Mouse (Mus musculus) Muller cell, postnatal 12 days (primary cell): Measurements from ENCODE around the gene Inpp5e.
A peak's percentile ranks its signal among the peaks of the same experiment; 100 is the strongest.
"Not testable (repeated sequence)": the region's sequence is repeated elsewhere in the genome, so short reads cannot be mapped to it uniquely, and the experiment has no call there.

Experiments used
- DNase-seq: peaks from one replicate; pipeline ENCODE4 v3.0.0-alpha.2; 2015; ENCODE audit errors: inconsistent ontology term

Gene Inpp5e

GRCm38 (mm10) chr2:26418120-26418519, 9.1 kb upstream of the Inpp5e start:
- peak; percentile 90 for DNase-seq

GRCm38 (mm10) chr2:26417066-26417465, 8.1 kb upstream of the Inpp5e start:
- DNase-seq, result no peak

- peak; percentile 86 for DNase-seq
These were observed 2.0 kb upstream of the Inpp5e start for GRCm38 (mm10) chr2:26410931-26411411.

- DNase-seq, result peak; percentile 73
These were observed 1.1 kb upstream of the Inpp5e start for GRCm38 (mm10) chr2:26410091-26410490.

- DNase-seq, result no peak
These were observed 359 bp upstream of the Inpp5e start for GRCm38 (mm10) chr2:26409362-26409761.

GRCm38 (mm10) chr2:26403306-26403705, 5.7 kb downstream of the Inpp5e start:
- DNase-seq, result no peak

- DNase-seq, result no peak
These were observed 6.7 kb downstream of the Inpp5e start for GRCm38 (mm10) chr2:26402265-26402664.

- no peak for DNase-seq
These were observed 8.0 kb downstream of the Inpp5e start for GRCm38 (mm10) chr2:26401023-26401422.

GRCm38 (mm10) chr2:26400296-26400695, 8.7 kb downstream of the Inpp5e start:
- DNase-seq, result no peak

- no peak for DNase-seq
These were observed 9.4 kb downstream of the Inpp5e start for GRCm38 (mm10) chr2:26399647-26400046.

- DNase-seq, result no peak
These were observed 10.0 kb downstream of the Inpp5e start for GRCm38 (mm10) chr2:26398978-26399377.

- DNase-seq, result no peak
These were observed 17.4 kb downstream of the Inpp5e start for GRCm38 (mm10) chr2:26391617-26392016.

- no peak for DNase-seq
These were observed 18.0 kb downstream of the Inpp5e start for GRCm38 (mm10) chr2:26390954-26391353.

GRCm38 (mm10) chr2:26389154-26389690, 19.8 kb downstream of the Inpp5e start, which contains the start of the genes Entr1 and Pmpca:
Gene Entr1 (minus strand): TSS chr2:26389316.
Gene Pmpca (plus strand): TSS chr2:26389339.
- DNase-seq, result peak; percentile 91

- no peak for DNase-seq
These were observed 20.3 kb downstream of the Inpp5e start for GRCm38 (mm10) chr2:26388682-26389153.

- DNase-seq, result no peak
These were observed 21.3 kb downstream of the Inpp5e start for GRCm38 (mm10) chr2:26387713-26388112.

GRCm38 (mm10) chr2:26380871-26381270, 28.1 kb downstream of the Inpp5e start:
- DNase-seq, result not testable (repeated sequence)

GRCm38 (mm10) chr2:26380131-26380771, 28.8 kb downstream of the Inpp5e start, which contains the start of gene Snapc4:
Gene Snapc4 (minus strand): TSS chr2:26380653.
- peak; percentile 85 for DNase-seq

GRCm38 (mm10) chr2:26372396-26372795, 36.6 kb downstream of the Inpp5e start:
- no peak for DNase-seq

GRCm38 (mm10) chr2:26368572-26368971, 40.4 kb downstream of the Inpp5e start:
- no peak for DNase-seq

GRCm38 (mm10) chr2:26367911-26368310, 41.1 kb downstream of the Inpp5e start:
- no peak for DNase-seq

- DNase-seq, result no peak
These were observed 44.1 kb downstream of the Inpp5e start for GRCm38 (mm10) chr2:26364738-26365465.
